11 mouse cellular contexts compared by ENCODE assay signal in genomic region chr16:85128693-85129657, GRCm38 (mm10). TPM values are rescaled to one million over a fixed set of nuclear protein-coding genes. Genes with fewer than 3 reads are reported as not detected.
DNase-seq lines count a peak whose midpoint lies in the region; ATAC-seq lines count a peak whose summit lies in the region.
"Had no signal": no experiment of that assay in that cellular context is flagged by ENCODE, and none has a peak within 500 bp of the region (broad histone marks: within the 10 kb centered on the region; RNA-seq: fewer than 3 reads in every experiment).

No protein-coding gene starts in this region.

- no peak for ATAC-seq in heart, embryonic 14.5 days (ENCODE audit: insufficient number of reproducible peaks, insufficient read depth, low FRiP score, low read depth)
- no peak for ATAC-seq in embryonic facial prominence, embryonic 15.5 days (ENCODE audit: insufficient number of reproducible peaks, low FRiP score, low TSS enrichment, low read depth)
- no peak for ATAC-seq in megakaryocyte progenitor cell, adult 5-6 weeks (replicated peaks; ENCODE audit: poor library complexity)

- H3K4me3 ChIP-seq in heart, embryonic 14.5 days (ENCODE audit: control insufficient read depth in 1 of 2, insufficient read depth in 1 of 2, low read depth in 1 of 2, low read length in 2 of 2): no peak overlapping the region
- no peak overlapping the region for H3K4me3 ChIP-seq in embryonic facial prominence, embryonic 15.5 days (replicated peaks)

- H3K27ac ChIP-seq in heart, embryonic 14.5 days (replicated peaks in 1 of 2; ENCODE audit: control insufficient read depth in 1 of 2, insufficient read depth in 1 of 2, low read depth in 2 of 2, low read length in 2 of 2): peak overlapping the region; percentile 45 to 55
- H3K27ac ChIP-seq in embryonic facial prominence, embryonic 15.5 days (replicated peaks): peak overlapping the region; percentile 86

- H3K4me2 ChIP-seq in heart, embryonic 14.5 days (ENCODE audit: low read length): no peak overlapping the region
- H3K4me2 ChIP-seq in embryonic facial prominence, embryonic 15.5 days (replicated peaks): no peak overlapping the region

- peaks cover 14 to 47% of the 10 kb centered on the region in 2 experiments for H3K4me1 ChIP-seq in heart, embryonic 14.5 days (ENCODE audit: control insufficient read depth in 2 of 2, insufficient read depth in 2 of 2, low read length in 2 of 2)
- peaks cover 45% of the 10 kb centered on the region for H3K4me1 ChIP-seq in embryonic facial prominence, embryonic 15.5 days

- no peak for DNase-seq in heart, postnatal 10 days
- peak; percentile 7 for DNase-seq in NIH3T3 (ENCODE audit: low read depth)
- DNase-seq in hindlimb bud, embryonic 11.5 days (ENCODE audit: extremely low spot score, low read depth, low spot score): peak; percentile 62
- no peak for DNase-seq in left cerebral cortex, postnatal 14 days (ENCODE audit: low spot score in 2 of 2)
- DNase-seq in layer of hippocampus, adult 9-10 months (ENCODE audit: low spot score): no peak
- DNase-seq: adrenal gland, postnatal 14 days; thymus, adult 18-20 months had no signal

- H3K9me3 ChIP-seq in heart, embryonic 14.5 days (ENCODE audit: control insufficient read depth, low read length): no peaks in the 10 kb centered on the region
- no peaks in the 10 kb centered on the region for H3K9me3 ChIP-seq in embryonic facial prominence, embryonic 15.5 days (replicated peaks)

- no peak overlapping the region for H3K9ac ChIP-seq in heart, embryonic 14.5 days (ENCODE audit: low read length)
- H3K9ac ChIP-seq in embryonic facial prominence, embryonic 15.5 days: no peak overlapping the region

- H3K36me3 ChIP-seq in heart, embryonic 14.5 days (ENCODE audit: control insufficient read depth, insufficient read depth, low read length): no peaks in the 10 kb centered on the region
- H3K36me3 ChIP-seq in embryonic facial prominence, embryonic 15.5 days: no peaks in the 10 kb centered on the region

- no peaks in the 10 kb centered on the region for H3K27me3 ChIP-seq in heart, embryonic 14.5 days (ENCODE audit: control insufficient read depth, insufficient read depth, low read length)
- H3K27me3 ChIP-seq in embryonic facial prominence, embryonic 15.5 days: no peaks in the 10 kb centered on the region
- H3K27me3 ChIP-seq: CH12.LX had no signal

- intact Hi-C loops in heart, postnatal 10 days (cut with DNase I): no loop called here
- intact Hi-C loops in left cerebral cortex, postnatal 14 days (cut with DNase I): no loop called here

- 55% methylated on average over 13 of the region's 13 CpGs for WGBS in heart, embryonic 14.5 days
- WGBS in embryonic facial prominence, embryonic 15.5 days: 14% methylated on average over 13 of the region's 13 CpGs

RNA-seq across cellular contexts. Expression of gene App, which starts 44.6 kb away (rescaled TPM):
- 162 and 169 TPM in 2 replicates for polyA plus RNA-seq in heart, embryonic 14.5 days (2014; fragmentation: Nextera tagmentation; extraction: Ambion mirVana)
- 100 to 1,000 TPM; 231 to 247 TPM for total RNA-seq in heart, postnatal 10 days (2021)
- 233 and 261 TPM in 2 replicates for polyA plus RNA-seq in embryonic facial prominence, embryonic 15.5 days (2015; fragmentation: Nextera tagmentation; extraction: Ambion mirVana)
- 109 and 111 TPM in 2 replicates for total RNA-seq in megakaryocyte progenitor cell, adult 5-6 weeks (2015)
- total RNA-seq in megakaryocyte progenitor cell, adult 5-6 weeks (2017): 114 and 137 TPM in 2 replicates
- 1,000 to 10,000 TPM; 1,293 to 1,298 TPM for total RNA-seq in left cerebral cortex, postnatal 14 days (2021)

Comparison
In these comparisons a context has a peak if more than half of its experiments do, and no peak if none do; other contexts are left out.
1. DNase-seq: peak in NIH3T3 (single experiment) and hindlimb bud, embryonic 11.5 days (single experiment); none in heart, postnatal 10 days (0 of 2), left cerebral cortex, postnatal 14 days (0 of 2) and layer of hippocampus, adult 9-10 months (single experiment).
2. RNA of gene App, which starts 44.6 kb away (total RNA-seq): 1,293 to 1,298 TPM in left cerebral cortex, postnatal 14 days; 231 to 247 TPM in heart, postnatal 10 days and 109 to 137 TPM in megakaryocyte progenitor cell, adult 5-6 weeks; every median in the first group is over 4 times any median in the second.